Mouse (Mus musculus): ENCODE results near the gene 1700123O20Rik.

Gene 1700123O20Rik

DNA sequence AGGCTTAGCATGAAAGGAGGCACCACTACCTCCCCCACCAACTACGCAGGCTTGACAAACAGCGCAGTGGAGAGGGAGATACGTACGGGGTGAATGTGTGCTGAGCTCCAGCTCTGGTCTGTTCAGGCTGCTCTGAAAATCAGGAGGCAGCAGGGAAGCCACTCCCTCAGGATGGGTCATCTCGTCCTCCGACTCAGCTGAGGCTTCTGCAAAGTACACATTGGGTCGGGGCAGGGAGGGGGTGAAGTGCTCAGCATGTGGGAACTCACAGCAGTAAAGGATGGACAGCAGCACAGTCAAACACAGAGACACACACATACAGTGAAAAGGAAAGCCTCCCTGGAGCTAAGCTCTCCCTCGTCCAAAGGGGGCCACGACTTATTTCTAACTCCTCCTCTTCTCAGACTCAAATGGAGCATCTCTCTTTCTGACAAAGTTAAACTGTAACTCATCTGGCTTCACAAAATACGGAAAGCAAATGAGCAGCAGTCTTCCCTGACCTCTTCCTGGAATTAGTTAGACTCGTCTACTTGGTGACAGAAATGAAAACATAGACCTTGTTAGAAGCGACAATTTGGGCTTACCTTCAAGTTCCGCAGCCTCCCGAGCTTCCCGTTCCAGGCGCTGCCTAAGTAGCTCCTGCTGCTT, 7.2 kb upstream of the 1700123O20Rik start:
- no peak for DNase-seq (ENCODE audit: low spot score)

GRCm38 (mm10) chr14:54682396-54682795, 3.6 kb upstream of the 1700123O20Rik start:
- no peak for DNase-seq (ENCODE audit: low spot score)

DNA sequence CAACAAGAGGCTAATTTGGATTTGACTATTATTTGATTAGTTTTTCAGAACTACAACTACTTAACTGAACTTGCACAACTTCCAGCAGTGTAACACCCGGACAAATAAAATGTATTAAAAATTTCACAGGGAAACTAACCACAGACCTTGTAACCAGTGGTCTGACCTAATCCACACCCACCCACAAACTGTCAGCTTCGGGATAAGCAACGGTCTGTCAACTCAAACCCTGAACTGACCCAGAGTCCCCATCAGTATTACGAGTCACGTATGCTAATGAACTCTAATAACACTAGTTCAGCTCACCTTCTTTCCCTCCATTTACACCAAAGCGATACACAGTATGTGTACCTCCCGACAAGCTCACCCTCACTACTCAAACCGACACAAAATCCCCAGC, 545 bp upstream of the 1700123O20Rik start:
- no peak for DNase-seq (ENCODE audit: low spot score)

- peak; percentile 100 for DNase-seq (ENCODE audit: low spot score)
These were observed 617 bp downstream of the 1700123O20Rik start, which contains the start of gene Acin1 for GRCm38 (mm10) chr14:54686522-54687143. Gene Acin1 (minus strand): TSS chr14:54686931.

GRCm38 (mm10) chr14:54687251-54687650, 1.2 kb downstream of the 1700123O20Rik start:
- DNase-seq (ENCODE audit: low spot score) = no peak

DNA sequence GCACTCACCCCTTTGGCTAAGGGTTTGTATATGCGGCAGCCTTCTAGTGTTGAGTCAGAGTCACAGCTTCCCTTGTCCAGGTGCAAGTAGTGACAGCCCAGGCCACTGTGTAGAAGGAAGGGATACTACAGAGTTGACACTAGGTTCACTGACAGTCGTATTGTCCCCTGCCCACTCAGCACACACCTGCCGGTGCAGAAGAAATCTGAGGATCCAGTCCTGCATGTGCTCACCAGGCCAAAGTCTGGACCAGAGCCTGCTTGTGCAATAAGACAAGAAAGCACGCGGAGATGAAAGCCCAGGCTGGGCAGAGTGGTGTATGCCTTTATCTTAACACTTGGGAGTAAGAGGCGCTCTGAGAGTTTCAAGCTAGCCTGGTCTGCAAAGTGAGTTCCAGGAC, 9.0 kb downstream of the 1700123O20Rik start:
- no peak for DNase-seq (ENCODE audit: low spot score)

DNA sequence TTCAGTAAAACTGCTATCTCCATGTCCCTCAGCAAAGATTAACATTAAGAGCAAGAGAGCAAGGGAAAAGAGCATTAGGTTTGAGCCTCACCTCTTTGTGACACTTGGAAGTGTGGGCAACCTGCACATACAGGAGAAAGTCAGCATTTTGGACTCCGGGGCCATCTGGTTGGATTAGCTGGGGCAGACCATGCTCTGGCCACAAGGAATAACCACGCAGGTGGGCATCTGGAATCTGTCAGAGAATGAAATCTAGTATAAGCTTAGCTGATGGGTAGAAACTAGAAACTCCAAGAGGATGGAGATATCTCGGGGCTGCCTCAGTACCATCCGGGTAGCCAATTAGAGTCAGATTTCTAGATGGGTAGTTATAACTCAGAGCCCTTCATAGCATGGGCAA, 10.7 kb downstream of the 1700123O20Rik start:
- no peak for DNase-seq (ENCODE audit: low spot score)

DNA sequence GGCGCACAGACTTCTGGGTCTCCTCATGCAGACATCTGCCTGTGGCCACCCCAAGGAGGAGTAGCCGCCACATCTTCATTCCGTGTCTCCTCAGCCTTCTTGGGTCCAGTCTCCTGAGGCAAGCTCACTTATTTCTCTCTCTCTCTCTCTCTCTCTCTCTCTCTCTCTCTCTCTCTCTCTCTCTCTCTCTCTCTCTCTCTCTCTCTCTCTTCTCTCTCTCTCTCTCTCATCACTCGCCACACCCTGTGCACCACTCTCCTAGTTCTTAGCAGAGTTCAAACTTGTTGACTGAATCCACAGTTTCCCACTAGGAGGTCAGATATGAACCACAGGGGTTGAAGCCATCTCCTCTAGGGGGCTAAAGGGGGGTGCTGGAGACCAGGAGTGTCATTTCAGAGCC, 12.7 kb downstream of the 1700123O20Rik start, which contains the start of gene Gm29776:
Gm29776 (minus strand) TSS at position 101 of the 400 bp plus-strand sequence.
- no peak for DNase-seq (ENCODE audit: low spot score)

GRCm38 (mm10) chr14:54699586-54699985, 13.6 kb downstream of the 1700123O20Rik start:
- DNase-seq (ENCODE audit: low spot score) = no peak

GRCm38 (mm10) chr14:54701298-54701697, 15.3 kb downstream of the 1700123O20Rik start:
- DNase-seq (ENCODE audit: low spot score) = peak; percentile 68

DNA sequence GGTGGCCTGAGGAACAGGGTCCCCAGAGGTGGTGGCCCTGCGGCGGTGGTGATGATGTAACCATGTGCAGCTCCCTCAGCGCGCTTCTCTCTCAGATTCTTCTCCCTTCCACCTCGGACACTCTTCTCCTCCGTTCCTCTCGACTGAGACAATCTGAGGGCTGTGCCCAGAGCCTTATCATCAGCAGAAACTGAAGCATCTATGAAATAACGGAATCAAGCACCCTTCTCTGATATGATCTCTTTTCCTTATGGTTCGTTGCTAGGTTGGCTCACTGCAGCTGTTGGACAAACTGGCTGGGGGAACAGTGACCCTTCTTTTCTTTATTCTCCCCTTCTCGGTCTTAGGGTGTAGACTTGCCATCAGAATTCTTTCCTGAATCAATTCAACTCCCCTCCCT, 17.2 kb downstream of the 1700123O20Rik start:
- DNase-seq (ENCODE audit: low spot score) = no peak

- no peak for DNase-seq (ENCODE audit: low spot score)
These were observed 19.8 kb downstream of the 1700123O20Rik start for GRCm38 (mm10) chr14:54705844-54706243.

DNA sequence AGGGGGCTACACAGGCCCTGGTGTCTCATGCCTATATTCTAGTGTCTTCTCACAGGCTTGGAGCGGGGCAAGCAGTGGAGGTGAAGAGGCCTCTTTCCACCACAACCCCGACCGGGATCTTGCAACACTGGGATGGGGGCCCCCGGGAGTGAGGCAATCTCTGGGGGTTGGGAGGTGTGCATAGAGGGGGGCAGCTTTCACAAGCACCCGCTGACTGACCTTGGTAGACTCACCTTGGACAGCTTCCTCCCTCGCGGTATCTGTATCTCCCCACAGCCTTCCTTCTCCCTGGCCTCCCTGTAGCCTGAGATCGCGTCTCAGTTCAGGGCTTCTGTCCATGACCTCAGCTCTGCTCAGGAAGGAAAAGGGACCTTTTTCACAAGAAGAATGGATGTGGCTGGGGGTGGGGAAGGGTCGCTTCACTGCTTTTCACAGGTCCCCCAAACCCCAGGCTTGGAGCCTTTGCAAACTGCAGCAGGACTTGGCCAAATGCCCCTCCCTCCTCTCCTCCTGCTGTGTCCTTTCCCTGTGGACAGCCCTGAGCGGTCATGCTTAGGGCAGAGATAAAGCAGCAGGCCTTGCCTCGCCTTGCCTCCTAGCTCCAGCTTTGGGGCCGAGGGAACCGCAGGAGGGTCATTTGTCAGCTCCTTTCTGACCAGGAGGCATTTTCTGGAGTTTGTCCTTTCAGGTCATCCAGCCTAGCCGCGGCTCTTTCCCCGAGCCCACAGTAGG, 20.7 kb downstream of the 1700123O20Rik start:
- DNase-seq (ENCODE audit: low spot score) = no peak

DNA sequence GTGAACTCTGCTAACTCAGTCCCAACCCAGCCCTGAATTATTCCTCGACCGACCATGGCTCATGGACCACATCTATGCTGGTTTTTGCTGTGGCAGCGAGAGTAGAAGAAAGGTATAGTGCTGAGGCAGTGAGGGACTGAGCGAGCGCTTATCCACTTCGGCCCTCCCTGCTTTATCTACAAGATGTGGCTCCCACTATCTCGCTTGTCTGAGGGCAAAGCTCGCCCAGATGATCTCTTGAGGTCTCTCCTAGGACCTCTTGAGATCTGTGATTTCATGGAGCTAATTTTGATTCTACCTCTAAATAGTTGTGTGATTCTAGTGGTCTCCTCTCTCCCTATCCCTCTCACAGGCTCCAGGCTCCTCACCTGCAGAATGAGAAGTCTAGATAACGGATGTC, 23.0 kb downstream of the 1700123O20Rik start:
- no peak for DNase-seq (ENCODE audit: low spot score)

- DNase-seq (ENCODE audit: low spot score) = no peak
These were observed 26.1 kb downstream of the 1700123O20Rik start, which contains the start of gene Cebpe for GRCm38 (mm10) chr14:54712074-54712473. Gene Cebpe (minus strand): TSS chr14:54712174.

- no peak for DNase-seq (ENCODE audit: low spot score)
These were observed 26.8 kb downstream of the 1700123O20Rik start for GRCm38 (mm10) chr14:54712861-54713260.

GRCm38 (mm10) chr14:54714121-54714520, 28.1 kb downstream of the 1700123O20Rik start:
- DNase-seq (ENCODE audit: low spot score) = peak; percentile 45

GRCm38 (mm10) chr14:54714617-54715081, 28.6 kb downstream of the 1700123O20Rik start:
- no peak for DNase-seq (ENCODE audit: low spot score)

DNA sequence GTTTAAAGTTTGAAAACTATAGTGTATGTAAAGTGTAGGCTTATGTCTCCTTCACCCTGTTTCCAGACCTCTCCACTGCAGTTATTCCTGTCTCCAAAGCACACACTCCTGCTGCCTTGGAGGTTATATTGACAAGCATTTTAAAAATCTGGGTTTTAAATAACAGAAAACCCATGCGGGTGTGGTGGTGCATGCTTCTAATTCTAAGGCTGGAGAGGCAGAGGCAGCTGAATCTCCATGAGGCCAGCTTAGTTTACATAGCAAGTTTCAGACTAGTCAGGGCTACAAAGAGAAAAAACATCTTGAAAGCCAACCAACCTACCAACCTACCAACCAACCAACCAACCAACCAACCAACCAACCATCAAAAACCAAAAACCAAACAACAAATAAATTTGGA, 29.4 kb downstream of the 1700123O20Rik start:
- no peak for DNase-seq (ENCODE audit: low spot score)

- no peak for DNase-seq (ENCODE audit: low spot score)
These were observed 34.0 kb downstream of the 1700123O20Rik start for GRCm38 (mm10) chr14:54720041-54720440.

- DNase-seq (ENCODE audit: low spot score) = no peak
These were observed 34.8 kb downstream of the 1700123O20Rik start for GRCm38 (mm10) chr14:54720654-54721350.

- no peak for DNase-seq (ENCODE audit: low spot score)
These were observed 35.7 kb downstream of the 1700123O20Rik start for GRCm38 (mm10) chr14:54721711-54722110.

Data from ovary, postnatal 10 days (tissue).